Mouse (Mus musculus): ENCODE results near the gene Krt9.

The Krt9 gene

DNA sequence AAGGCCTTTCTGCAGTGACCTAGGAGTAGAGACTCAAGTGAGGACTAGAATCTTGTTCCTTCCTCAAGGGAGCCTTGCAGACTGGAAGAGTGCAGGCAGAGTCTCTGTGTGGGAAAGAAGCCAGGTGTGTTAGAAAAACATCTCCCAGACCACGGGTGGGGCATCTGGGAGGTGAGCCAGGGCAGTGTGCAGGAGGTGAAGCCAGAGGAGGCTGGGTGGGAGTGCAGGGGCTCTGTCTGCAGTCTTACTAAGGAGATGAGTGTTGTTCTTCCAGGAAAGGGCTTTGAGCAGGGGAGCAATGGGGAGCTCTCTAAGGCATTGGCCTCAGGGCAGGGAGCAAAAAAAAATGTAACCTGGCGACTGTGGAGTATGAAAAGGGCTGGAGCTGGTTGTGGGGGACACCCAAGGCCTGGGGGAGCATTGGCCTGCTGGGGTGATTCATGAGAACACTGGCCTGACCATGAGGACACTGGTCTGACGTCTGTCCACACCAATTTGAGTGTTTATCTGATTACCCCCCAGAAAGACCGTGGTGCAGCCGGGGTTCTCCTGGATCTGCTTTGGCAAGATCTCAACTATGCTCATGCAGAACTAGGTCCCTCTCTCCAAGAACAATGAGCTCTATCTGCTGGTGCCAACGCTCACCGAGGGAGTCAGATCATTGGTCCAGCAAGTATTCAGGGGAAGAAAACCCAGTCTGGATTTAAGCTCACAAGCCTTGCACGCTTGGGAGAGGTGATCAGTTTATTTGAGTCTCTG, 37.4 kb downstream of the Krt9 start:
- no peak for DNase-seq (ENCODE audit: low read depth in 2 of 2, low spot score in 2 of 2)

DNA sequence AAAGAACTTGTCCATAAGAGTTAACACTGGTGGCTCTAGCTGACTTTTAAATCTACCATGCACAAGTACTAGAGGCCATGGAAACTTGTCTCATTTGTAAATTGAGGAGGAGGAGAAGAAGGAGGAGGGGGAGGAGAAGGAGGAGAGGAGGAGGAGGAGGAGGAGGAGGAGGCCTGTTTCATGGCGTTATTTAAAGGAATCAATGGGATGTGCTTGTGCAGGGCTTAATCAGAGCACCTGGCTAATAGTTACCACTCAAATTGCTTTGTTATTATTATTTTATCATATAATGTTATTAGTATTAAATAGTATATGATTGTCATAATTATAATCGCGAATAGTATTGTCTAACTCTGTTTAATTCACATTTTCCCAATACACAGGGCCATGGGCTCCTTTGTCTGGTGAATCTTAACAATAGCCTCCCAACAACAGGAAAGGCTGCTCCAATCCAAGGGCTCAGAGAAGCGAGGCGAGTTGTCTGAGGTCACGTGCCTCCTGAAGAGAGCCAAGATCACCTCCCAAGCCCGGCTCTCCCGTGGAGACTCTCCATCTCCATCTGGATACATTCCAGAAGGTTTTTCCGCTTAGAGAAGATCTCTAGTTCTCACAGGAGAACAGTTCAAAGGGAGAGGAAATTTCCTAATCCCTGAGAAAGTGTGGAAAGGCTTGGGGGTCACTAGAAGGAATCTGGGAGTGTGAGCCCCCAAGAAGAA, 44.3 kb downstream of the Krt9 start, which contains the start of gene Krt19:
Gene Krt19, minus strand, starts transcription at position 51 of the 716 bp plus-strand sequence.
- no peak for DNase-seq (ENCODE audit: low read depth in 2 of 2, low spot score in 2 of 2)

DNA sequence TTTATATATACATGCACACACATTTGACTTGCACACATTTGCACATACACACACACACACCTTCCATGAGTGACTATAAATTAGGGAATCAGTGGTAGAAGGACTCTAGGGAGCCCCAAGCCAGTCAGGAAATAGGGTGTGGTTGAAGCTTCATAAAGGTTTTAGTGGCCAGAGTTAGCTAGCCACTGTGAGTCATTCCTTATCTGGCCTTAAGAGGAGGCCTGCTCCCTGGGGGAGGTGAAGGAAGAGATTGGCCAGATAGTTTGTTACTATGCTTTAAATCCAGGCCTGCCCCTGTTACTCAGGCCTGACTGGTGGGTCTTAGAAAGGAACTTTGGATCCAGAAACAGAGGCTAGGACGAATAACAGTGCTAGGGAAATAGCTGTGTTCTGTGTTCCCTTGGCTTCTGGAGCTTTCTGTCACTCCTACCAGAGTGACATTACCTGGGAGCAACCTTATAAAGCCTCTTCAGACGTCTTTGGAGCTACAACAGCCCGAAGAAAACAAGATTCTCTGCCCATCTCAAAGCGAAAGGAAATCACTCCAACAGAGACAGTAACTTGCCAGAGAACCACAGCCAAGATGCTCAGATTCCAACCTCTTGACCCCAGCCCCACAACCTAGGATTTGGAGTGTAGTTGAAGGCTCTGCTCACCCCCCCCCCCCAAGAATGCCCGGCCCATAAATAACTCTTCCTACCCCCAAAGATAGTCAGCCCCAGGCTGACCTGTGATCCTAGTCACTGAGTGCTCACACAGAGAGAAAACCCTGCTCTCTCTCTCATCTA, 45.3 kb downstream of the Krt9 start:
- DNase-seq (ENCODE audit: low read depth in 2 of 2, low spot score in 2 of 2), result no peak

DNA sequence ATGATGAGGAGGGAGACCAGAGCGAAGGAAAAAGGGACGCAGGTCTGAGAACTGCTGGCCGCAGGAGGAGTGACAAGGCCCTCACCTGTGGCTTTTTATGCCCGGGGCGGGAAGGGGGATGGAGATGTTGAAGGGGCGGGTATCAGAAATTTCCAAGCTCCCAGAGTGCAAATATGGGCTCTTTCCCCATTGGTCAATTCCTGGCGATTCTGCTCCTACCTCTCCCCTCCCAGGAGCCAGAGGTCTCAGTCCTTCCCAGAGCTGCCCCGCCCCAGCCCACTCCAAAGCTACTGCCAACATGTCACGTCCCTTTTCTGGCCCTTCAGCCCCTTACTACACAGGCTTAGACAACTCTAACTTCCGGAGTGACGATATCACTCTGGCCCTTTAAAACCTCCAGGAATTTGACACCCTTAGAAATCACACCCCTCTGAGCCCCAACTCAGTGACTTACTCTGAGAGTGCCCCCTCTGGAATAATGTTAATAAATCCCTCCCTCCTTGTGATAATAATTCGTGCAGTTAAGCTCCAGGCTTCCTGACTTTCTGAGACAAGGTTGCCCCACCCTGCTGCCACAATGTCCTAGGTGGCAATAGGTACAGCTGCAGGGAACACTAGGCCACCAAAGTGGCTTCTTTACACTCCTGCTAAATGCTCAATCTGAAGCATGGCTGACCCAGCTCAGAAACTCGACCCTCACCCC, 47.0 kb downstream of the Krt9 start:
- no peak for DNase-seq (ENCODE audit: low read depth in 2 of 2, low spot score in 2 of 2)

DNA sequence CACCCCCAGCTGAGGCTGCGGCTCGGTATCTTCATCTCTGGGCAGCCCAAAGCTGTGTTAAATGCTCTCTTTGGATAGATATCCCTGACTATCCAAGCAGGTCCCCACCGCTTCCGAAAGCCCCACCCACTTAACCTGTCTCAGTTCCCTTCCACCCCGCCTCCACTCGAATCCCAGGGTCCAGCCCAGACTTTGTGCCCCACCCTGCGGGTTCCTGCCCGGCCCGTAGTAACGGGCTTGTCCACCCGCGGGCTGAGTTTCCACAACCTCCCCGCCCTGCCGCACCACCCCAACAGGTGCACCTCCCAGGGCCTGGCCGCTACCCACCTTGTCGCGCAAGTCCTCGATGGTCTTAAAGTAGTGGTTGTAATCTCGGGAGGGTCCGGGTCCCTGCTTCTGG, 47.9 kb downstream of the Krt9 start:
- no peak for DNase-seq (ENCODE audit: low read depth in 2 of 2, low spot score in 2 of 2)

DNA sequence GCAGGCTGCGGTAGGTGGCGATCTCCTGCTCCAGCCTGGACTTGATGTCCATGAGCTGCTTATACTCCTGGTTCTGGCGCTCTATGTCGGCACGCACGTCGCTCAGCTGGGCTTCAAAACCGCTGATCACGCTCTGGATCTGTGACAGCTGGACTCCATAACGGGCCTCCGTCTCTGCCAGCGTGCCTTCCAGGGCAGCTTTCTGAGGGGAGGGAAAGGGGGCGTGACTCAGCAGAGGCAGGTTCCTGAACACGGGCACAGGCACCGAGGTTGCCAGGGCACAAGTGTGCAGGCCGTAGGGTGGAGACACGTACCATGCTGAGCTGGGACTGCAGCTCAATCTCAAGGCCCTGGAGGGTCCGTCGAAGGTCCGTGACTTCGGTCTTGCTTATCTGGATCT, 52.1 kb downstream of the Krt9 start:
- DNase-seq (ENCODE audit: low read depth in 2 of 2, low spot score in 2 of 2), result no peak

DNA sequence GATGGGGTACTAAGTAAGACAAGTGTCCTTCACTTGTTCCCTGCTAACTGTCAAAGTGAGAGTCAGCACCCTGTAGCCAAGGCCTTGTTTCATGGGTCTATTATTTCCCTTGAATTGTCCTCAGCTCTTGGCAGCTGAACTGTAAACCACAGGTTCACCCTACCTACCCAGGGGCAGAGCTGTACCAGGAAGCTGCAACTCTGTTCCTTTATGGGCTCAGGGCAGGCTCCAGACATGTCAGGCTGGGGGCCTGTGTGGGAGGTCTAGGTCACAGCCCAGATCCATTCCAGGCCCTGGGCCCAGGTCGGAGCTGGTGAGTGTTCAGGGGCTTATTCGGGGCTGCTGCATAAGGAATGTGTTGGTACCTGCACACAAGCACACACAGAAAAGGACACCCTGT, 53.7 kb downstream of the Krt9 start:
- no peak for DNase-seq (ENCODE audit: low read depth in 2 of 2, low spot score in 2 of 2)

DNA sequence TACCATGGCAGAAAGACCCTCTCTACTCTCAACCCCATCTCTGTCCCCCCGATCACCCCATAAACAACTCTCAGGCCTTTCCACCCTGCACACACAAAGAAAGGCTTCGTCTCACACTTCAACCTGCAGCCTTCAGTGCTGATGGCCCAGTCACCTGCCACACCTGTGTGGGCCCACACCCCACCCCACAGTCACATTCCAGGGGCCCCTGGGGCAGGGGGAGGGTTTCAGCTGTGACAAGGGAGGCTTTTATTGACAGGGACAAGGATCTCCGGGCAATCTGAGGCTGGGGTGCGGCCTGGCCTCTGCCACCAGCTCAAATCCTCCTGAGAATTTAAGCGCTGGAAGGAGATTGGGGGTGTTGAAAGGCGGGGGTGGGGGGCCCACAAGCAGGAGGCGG, 54.2 kb downstream of the Krt9 start:
- DNase-seq (ENCODE audit: low read depth in 2 of 2, low spot score in 2 of 2), result no peak

DNA sequence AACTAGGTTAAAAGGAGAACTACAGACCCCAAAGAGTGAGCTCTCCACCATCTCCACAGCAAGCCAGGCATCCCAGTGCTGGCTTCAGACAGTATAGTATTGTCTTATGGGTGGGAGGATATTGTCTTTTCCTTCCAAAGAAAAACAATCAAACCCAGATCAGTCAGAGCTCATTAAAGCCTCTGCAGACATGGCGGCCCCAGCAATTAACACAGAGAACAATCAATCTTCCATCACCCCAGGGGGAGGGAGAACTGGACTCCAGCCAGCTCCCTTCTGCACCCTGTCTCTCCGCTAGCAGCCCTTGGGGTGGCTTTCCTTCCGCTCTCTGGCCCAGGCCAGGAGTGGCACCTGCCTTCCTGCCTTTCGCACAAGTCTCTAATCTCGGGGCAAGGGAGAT, 55.4 kb downstream of the Krt9 start:
- no peak for DNase-seq (ENCODE audit: low read depth in 2 of 2, low spot score in 2 of 2)

Measured in CD8-positive naive resting alpha-beta T cell, adult 2 months (primary cell).